Comparison of ENCODE assay signal across 10 mouse cellular contexts in genomic region chr7:127823236-127824171, GRCm38 (mm10). TPM values are rescaled to one million over a fixed set of nuclear protein-coding genes. Genes with fewer than 3 reads are reported as not detected.
DNase-seq lines count a peak whose midpoint lies in the region; ATAC-seq and TF ChIP-seq lines count a peak whose summit lies in the region.
"Had no signal": no experiment of that assay in that cellular context is flagged by ENCODE, and none has a peak within 500 bp of the region (broad histone marks: within the 10 kb centered on the region; RNA-seq: fewer than 3 reads in every experiment).

No protein-coding gene starts in this region.

- H3K4me1 ChIP-seq in heart, embryonic 10.5 days: peaks cover 29% of the 10 kb centered on the region
- H3K4me1 ChIP-seq in forebrain, embryonic 13.5 days: peaks cover 27% of the 10 kb centered on the region
- 0 out of 2 replicates have a peak, but pooled peaks cover 20% of the 10 kb centered on the region for H3K4me1 ChIP-seq in liver, embryonic 12.5 days

- H3K36me3 ChIP-seq in heart, embryonic 10.5 days: no peaks in the 10 kb centered on the region
- H3K36me3 ChIP-seq in forebrain, embryonic 13.5 days (ENCODE audit: poor library complexity, severe bottlenecking): no peaks in the 10 kb centered on the region
- no peaks in the 10 kb centered on the region for H3K36me3 ChIP-seq in liver, embryonic 12.5 days

- peak overlapping the region; percentile 92 for H3K9ac ChIP-seq in forebrain, embryonic 13.5 days
- 0 out of 2 replicates have a peak overlapping the region, but pooled peaks have one; percentile 28 for H3K9ac ChIP-seq in liver, embryonic 12.5 days

- peak overlapping the region; percentile 84 for H3K27ac ChIP-seq in heart, embryonic 10.5 days
- H3K27ac ChIP-seq in forebrain, embryonic 13.5 days: peak overlapping the region; percentile 88
- H3K27ac ChIP-seq in liver, embryonic 12.5 days: no peak overlapping the region

- WGBS in heart, embryonic 10.5 days: 57% methylated on average over 7 of the region's 11 CpGs
- 56% methylated on average over 11 of the region's 11 CpGs for WGBS in forebrain, embryonic 13.5 days
- 70% methylated on average over 8 of the region's 11 CpGs for WGBS in liver, embryonic 12.5 days (ENCODE audit: insufficient replicate concordance)

- no peaks in the 10 kb centered on the region for H3K9me3 ChIP-seq in heart, embryonic 10.5 days
- no peaks in the 10 kb centered on the region for H3K9me3 ChIP-seq in forebrain, embryonic 13.5 days (replicated peaks)
- H3K9me3 ChIP-seq in liver, embryonic 12.5 days (replicated peaks): no peaks in the 10 kb centered on the region

- no peak for TF ChIP-seq POLR2A in brain, embryonic 14.5 days (IDR thresholded peaks at IDR 0.05; ENCODE audit: borderline replicate concordance, extremely low read depth, insufficient read depth, insufficient read length, poor library complexity, severe bottlenecking)

- peak overlapping the region; percentile 72 for H3K4me3 ChIP-seq in heart, embryonic 10.5 days
- H3K4me3 ChIP-seq in forebrain, embryonic 13.5 days: peak overlapping the region; percentile 76
- peak overlapping the region; percentile 47; the same call in 1 of the 2 replicates for H3K4me3 ChIP-seq in liver, embryonic 12.5 days
- H3K4me3 ChIP-seq: erythroblast, embryonic 14.5 days; myocyte had no signal

- no peaks in the 10 kb centered on the region; the same call in 1 of the 2 replicates for H3K27me3 ChIP-seq in heart, embryonic 10.5 days (ENCODE audit: insufficient read depth, poor library complexity, severe bottlenecking)
- H3K27me3 ChIP-seq in forebrain, embryonic 13.5 days: no peaks in the 10 kb centered on the region
- H3K27me3 ChIP-seq in liver, embryonic 12.5 days (replicated peaks): peaks cover 39% of the 10 kb centered on the region

- TF ChIP-seq CTCF in brain, embryonic 14.5 days (IDR thresholded peaks at IDR 0.05; ENCODE audit: borderline replicate concordance, extremely low read depth, insufficient read depth, insufficient read length): peak; percentile 9; the same call in 1 of the 2 replicates

- DNase-seq in heart, embryonic 10.5 days (ENCODE audit: low spot score): no peak
- no peak for DNase-seq in heart, adult 9 months (ENCODE audit: low spot score in 2 of 2)
- DNase-seq in brain, embryonic 14.5 days (ENCODE audit: low read depth): no peak
- no peak for DNase-seq in ovary, postnatal 36 days (ENCODE audit: low spot score)
- no peak for DNase-seq in ovary, postnatal 10 days (ENCODE audit: low spot score)
- DNase-seq in kidney, adult 11 months: no peak

- ATAC-seq in forebrain, embryonic 13.5 days: peak; percentile 50
- no peak for ATAC-seq in liver, embryonic 12.5 days

- peak overlapping the region; percentile 80 for H3K4me2 ChIP-seq in forebrain, embryonic 13.5 days
- peak overlapping the region; percentile 55 for H3K4me2 ChIP-seq in liver, embryonic 12.5 days

RNA-seq across cellular contexts. Expression of gene Stx4a, which starts 0.6 kb away (rescaled TPM):
- polyA plus RNA-seq in heart, embryonic 10.5 days (2016; fragmentation: Nextera tagmentation; extraction: Ambion mirVana): 32.4 and 36.3 TPM in 2 replicates
- 35.3 and 36.0 TPM in 2 replicates for polyA plus RNA-seq in brain, embryonic 14.5 days (2012; rRNA removed)
- polyA plus RNA-seq in forebrain, embryonic 13.5 days (2015; fragmentation: Nextera tagmentation; extraction: Ambion mirVana): 20.5 and 25.6 TPM in 2 replicates
- polyA plus RNA-seq in liver, embryonic 12.5 days (2016; fragmentation: Nextera tagmentation; extraction: Ambion mirVana): 19.0 and 21.1 TPM in 2 replicates

RNA-seq across cellular contexts. Expression of gene Stx1b, which starts 0.8 kb away (rescaled TPM):
- polyA plus RNA-seq in heart, embryonic 10.5 days (2016; fragmentation: Nextera tagmentation; extraction: Ambion mirVana): 1.1 and 3.2 TPM in 2 replicates
- polyA plus RNA-seq in brain, embryonic 14.5 days (2012; rRNA removed): 79.9 and 128 TPM in 2 replicates
- 18.9 and 21.9 TPM in 2 replicates for polyA plus RNA-seq in forebrain, embryonic 13.5 days (2015; fragmentation: Nextera tagmentation; extraction: Ambion mirVana)
- 0.20 and 0.56 TPM in 2 replicates for polyA plus RNA-seq in liver, embryonic 12.5 days (2016; fragmentation: Nextera tagmentation; extraction: Ambion mirVana)

RNA-seq across cellular contexts. Expression of gene Hsd3b7, which starts 23.1 kb away (rescaled TPM):
- polyA plus RNA-seq in heart, embryonic 10.5 days (2016; fragmentation: Nextera tagmentation; extraction: Ambion mirVana): 14.9 and 17.1 TPM in 2 replicates
- 13.8 and 14.2 TPM in 2 replicates for polyA plus RNA-seq in brain, embryonic 14.5 days (2012; rRNA removed)
- 5.0 and 7.5 TPM in 2 replicates for polyA plus RNA-seq in forebrain, embryonic 13.5 days (2015; fragmentation: Nextera tagmentation; extraction: Ambion mirVana)
- polyA plus RNA-seq in liver, embryonic 12.5 days (2016; fragmentation: Nextera tagmentation; extraction: Ambion mirVana): 28.0 and 29.8 TPM in 2 replicates

RNA-seq across cellular contexts. Expression of gene Gm49388, which starts 38.1 kb away (rescaled TPM):
- not detected in 2 replicates for polyA plus RNA-seq in heart, embryonic 10.5 days (2016; fragmentation: Nextera tagmentation; extraction: Ambion mirVana)
- polyA plus RNA-seq in brain, embryonic 14.5 days (2012; rRNA removed): not detected in 2 replicates
- not detected in 2 replicates for polyA plus RNA-seq in forebrain, embryonic 13.5 days (2015; fragmentation: Nextera tagmentation; extraction: Ambion mirVana)
- not detected in 2 replicates for polyA plus RNA-seq in liver, embryonic 12.5 days (2016; fragmentation: Nextera tagmentation; extraction: Ambion mirVana)
- polyA plus RNA-seq: erythroblast, embryonic 14.5 days had no signal

RNA-seq across cellular contexts. Expression of gene Setd1a, which starts 47.0 kb away (rescaled TPM):
- polyA plus RNA-seq in heart, embryonic 10.5 days (2016; fragmentation: Nextera tagmentation; extraction: Ambion mirVana): 13.2 and 23.7 TPM in 2 replicates
- polyA plus RNA-seq in brain, embryonic 14.5 days (2012; rRNA removed): 8.9 and 23.2 TPM in 2 replicates
- polyA plus RNA-seq in forebrain, embryonic 13.5 days (2015; fragmentation: Nextera tagmentation; extraction: Ambion mirVana): 20.0 and 21.5 TPM in 2 replicates
- polyA plus RNA-seq in liver, embryonic 12.5 days (2016; fragmentation: Nextera tagmentation; extraction: Ambion mirVana): 13.1 and 13.7 TPM in 2 replicates
